Mouse (Mus musculus) liver, embryonic 11.5 days (tissue): Measurements from ENCODE around the gene Olfr1058. TPM values are rescaled to one million over a fixed set of nuclear protein-coding genes. Genes with fewer than 3 reads are reported as not detected.
"Not testable (repeated sequence)": the region's sequence is repeated elsewhere in the genome, so short reads cannot be mapped to it uniquely, and the experiment has no call there.

ENCODE experiments used
- ATAC-seq: fragments of 200-750 bp; cut with Nextera tagmentation; replicated peaks from 2 replicates; pipeline ENCODE4 v1.8.0; 2017; ENCODE audit warnings: moderate number of reproducible peaks, mild to moderate bottlenecking, moderate TSS enrichment, moderate library complexity; ENCODE audit not compliant: low FRiP score
- DNase-seq: peaks from one replicate; pipeline ENCODE4 v3.0.0-alpha.2; 2017; ENCODE audit warnings: low spot score
- H3K27ac ChIP-seq: fragments of 300-500 bp; sonication (generic); 2 replicates; pipeline ENCODE4 v1.5.1; 2014; ENCODE audit warnings: mild to moderate bottlenecking, low read depth, low read length, control low read depth
- H3K27me3 ChIP-seq: fragments of 300-500 bp; sonication (generic); replicated peaks from 2 replicates; pipeline ENCODE4 v1.6.1; 2014; ENCODE audit warnings: low read length, mixed read lengths; ENCODE audit not compliant: control insufficient read depth, insufficient read depth
- H3K36me3 ChIP-seq: fragments of 300-500 bp; sonication (generic); 2 replicates; pipeline ENCODE4 v1.6.1; 2014; ENCODE audit warnings: mild to moderate bottlenecking, low read length, moderate library complexity, mixed read lengths; ENCODE audit not compliant: control insufficient read depth, insufficient read depth
- H3K4me1 ChIP-seq: fragments of 300-500 bp; sonication (generic); replicated peaks from 2 replicates; pipeline ENCODE4 v1.6.1; 2014; ENCODE audit warnings: low read length, mixed read lengths; ENCODE audit not compliant: control insufficient read depth, insufficient read depth
- H3K4me2 ChIP-seq: fragments of 300-500 bp; sonication (generic); 2 replicates; pipeline ENCODE4 v1.6.1; 2014; ENCODE audit warnings: mild to moderate bottlenecking, control low read depth, moderate library complexity
- H3K4me3 ChIP-seq: fragments of 300-500 bp; sonication (generic); 2 replicates; pipeline ENCODE4 v1.5.1; 2014; ENCODE audit warnings: low read depth, low read length, control low read depth
- H3K9ac ChIP-seq: fragments of 300-500 bp; sonication (generic); 2 replicates; pipeline ENCODE4 v1.6.1; 2014; ENCODE audit warnings: low read depth, low read length, control low read depth
- H3K9me3 ChIP-seq: fragments of 300-500 bp; sonication (generic); 2 replicates; pipeline ENCODE4 v1.6.1; 2016; ENCODE audit warnings: low read length, inconsistent platforms, mixed read lengths; ENCODE audit not compliant: control insufficient read depth
- WGBS: fragments of 180-500 bp; shearing (Covaris S2); extraction: QIAGEN DNeasy Blood & Tissue Kit; methylation state at CpG from one replicate; pipeline ENCODE4 v1.1.7; 2014; 5-methylcytosine and 5-hydroxymethylcytosine counted together
- polyA plus RNA-seq: library from polyadenylated mRNA; unstranded; fragments of >200 nt; fragmentation: Nextera tagmentation; extraction: Ambion mirVana; gene quantifications from 2 replicates; pipeline ENCODE4 v1.2.1, GENCODE M21; 2014

Olfr1058 gene
- not detected in 2 replicates for polyA plus RNA-seq

DNA sequence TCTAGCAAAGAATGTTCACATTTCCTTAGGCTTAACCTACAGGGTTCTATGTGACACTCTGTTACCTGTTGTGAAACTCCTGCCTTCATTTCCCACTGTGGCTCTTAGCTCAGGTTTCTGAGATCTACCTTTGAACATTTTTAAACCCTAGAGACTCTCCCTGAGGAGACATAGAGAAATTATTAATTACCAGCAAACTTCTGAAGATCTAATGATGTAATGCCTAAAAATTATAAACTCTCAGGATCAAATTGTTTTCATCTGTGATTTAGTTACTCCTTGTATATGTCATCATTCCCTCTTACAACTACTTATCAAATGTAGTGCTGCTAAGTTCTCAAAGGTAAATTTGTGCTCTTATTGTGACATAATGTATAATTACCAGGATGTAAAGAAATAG lies at the start of gene Olfr1058:
TSS of gene Olfr1058 (minus strand) at position 101 of the 400 bp plus-strand sequence.
- not testable (repeated sequence) for DNase-seq, H3K36me3 ChIP-seq, H3K27me3 ChIP-seq, H3K4me3 ChIP-seq, H3K27ac ChIP-seq, H3K9me3 ChIP-seq, H3K4me1 ChIP-seq, ATAC-seq, H3K9ac ChIP-seq, H3K4me2 ChIP-seq

DNA sequence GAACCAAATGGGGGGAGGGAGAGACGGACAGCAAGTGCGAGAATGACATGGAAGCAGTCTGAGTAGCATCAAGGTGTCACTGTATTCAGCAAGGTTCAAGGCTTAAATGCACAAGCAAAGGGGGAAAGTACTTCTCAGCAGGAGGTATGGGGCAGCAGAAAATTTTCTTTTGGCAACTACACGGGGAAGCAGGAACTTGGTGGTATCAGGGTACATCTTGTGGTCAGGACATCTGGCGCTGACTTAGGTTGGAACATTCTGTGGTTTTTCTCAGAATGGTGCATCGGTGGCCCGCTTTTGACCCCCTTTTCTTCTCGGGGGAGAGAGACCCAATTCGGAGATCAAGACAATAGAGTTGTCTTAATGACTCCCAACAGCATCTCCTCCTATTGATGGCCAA lies 40.1 kb upstream of the Olfr1058 start:
- not testable (repeated sequence) for H3K9ac ChIP-seq, DNase-seq, H3K36me3 ChIP-seq, H3K27ac ChIP-seq, H3K4me1 ChIP-seq, ATAC-seq, H3K27me3 ChIP-seq, H3K4me3 ChIP-seq, H3K9me3 ChIP-seq, H3K4me2 ChIP-seq
- WGBS: 68% methylated on average over 8 of the region's 8 CpGs

DNA sequence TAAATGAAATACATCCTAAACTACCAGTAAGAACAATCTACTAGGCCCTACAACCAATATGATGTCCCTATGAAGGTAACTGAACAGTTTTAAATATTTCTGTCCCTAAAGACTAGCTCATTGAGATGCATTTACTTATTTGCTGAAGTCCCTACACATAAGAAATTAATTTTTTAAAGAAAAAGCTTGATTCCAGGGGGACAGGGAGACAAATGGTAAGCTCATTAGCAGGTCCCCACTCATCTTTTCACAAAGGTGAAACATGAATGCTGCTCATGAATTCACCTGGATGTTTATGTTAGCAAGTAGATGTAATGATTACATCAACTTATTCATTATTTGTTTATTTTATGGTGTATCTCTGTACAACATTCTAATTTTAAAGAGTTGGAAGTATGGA lies 38.3 kb upstream of the Olfr1058 start, which contains the start of gene Olfr1062:
TSS of gene Olfr1062 (minus strand) at position 101 of the 400 bp plus-strand sequence.
- not testable (repeated sequence) for H3K4me3 ChIP-seq, H3K4me2 ChIP-seq, H3K9ac ChIP-seq, H3K9me3 ChIP-seq, DNase-seq, H3K36me3 ChIP-seq, H3K27me3 ChIP-seq, H3K27ac ChIP-seq, H3K4me1 ChIP-seq, ATAC-seq

DNA sequence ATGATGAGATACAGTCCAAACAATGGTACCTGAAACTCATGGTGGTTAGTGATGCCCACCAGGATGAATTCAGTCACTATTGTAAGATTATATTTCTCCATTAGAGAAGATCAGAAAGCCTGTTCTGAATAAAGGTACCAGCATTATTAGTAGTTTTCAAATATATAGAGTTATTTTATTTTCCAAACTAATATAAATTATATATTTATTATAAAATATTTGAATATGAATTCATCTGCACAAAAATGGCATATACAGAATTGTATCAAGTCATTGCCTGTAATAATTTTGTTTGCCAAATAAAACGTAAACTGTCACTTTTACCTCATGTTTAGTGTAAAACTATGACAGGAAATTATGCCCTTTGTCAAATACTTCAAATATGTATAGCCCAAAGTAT lies 25.6 kb upstream of the Olfr1058 start, which contains the start of gene Olfr1061:
TSS of gene Olfr1061 (minus strand) at position 101 of the 400 bp plus-strand sequence.
- Histone ChIP-seq H3K9me3 (no peaks in the 10 kb centered on the region), H3K4me1 (no peaks in the 10 kb centered on the region)
- WGBS: 82% methylated on average over 1 of the region's 1 CpGs

DNA sequence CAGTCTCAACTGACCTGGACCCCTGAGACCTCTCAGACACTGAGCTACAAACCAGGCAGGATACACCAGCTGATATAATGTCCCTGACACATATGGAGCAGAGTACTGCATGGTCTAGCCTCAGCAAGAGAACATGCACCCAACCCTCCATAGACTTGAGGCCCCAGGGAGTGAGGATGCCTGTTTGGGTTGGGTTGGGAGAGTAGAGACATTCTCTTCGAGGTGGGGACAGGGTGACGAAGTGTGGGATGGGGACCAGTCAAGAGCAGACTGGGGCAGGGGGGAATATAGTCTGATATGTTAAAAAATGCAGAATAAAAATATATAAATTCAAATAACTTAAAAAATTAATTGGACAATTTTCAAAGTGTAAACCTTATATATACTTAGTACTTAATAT lies 6.8 kb upstream of the Olfr1058 start:
- WGBS: 76% methylated on average over 2 of the region's 2 CpGs
- H3K4me2 ChIP-seq: no peak overlapping the region
- H3K27ac ChIP-seq: no peak overlapping the region
- H3K4me1 ChIP-seq: no peaks in the 10 kb centered on the region
- DNase-seq: no peak
- no peaks in the 10 kb centered on the region for H3K36me3 ChIP-seq
- no peaks in the 10 kb centered on the region for H3K27me3 ChIP-seq
- no peak overlapping the region for H3K4me3 ChIP-seq
- H3K9me3 ChIP-seq: no peaks in the 10 kb centered on the region
- no peak for ATAC-seq
- no peak overlapping the region for H3K9ac ChIP-seq

More for the DNA sequence above, 25.6 kb upstream of the Olfr1058 start, which contains the start of gene Olfr1061:
- H3K27ac ChIP-seq: no peak within 1 kb of the TSS
- no peak within 1 kb of the TSS for H3K9ac ChIP-seq
- no peak within 1 kb of the TSS for H3K4me3 ChIP-seq
- no peaks in the 10 kb centered on the region for H3K36me3 ChIP-seq
- ATAC-seq: no peak
- H3K27me3 ChIP-seq: no peaks in the 10 kb centered on the region
- no peak within 1 kb of the TSS for H3K4me2 ChIP-seq
- no peak for DNase-seq

DNA sequence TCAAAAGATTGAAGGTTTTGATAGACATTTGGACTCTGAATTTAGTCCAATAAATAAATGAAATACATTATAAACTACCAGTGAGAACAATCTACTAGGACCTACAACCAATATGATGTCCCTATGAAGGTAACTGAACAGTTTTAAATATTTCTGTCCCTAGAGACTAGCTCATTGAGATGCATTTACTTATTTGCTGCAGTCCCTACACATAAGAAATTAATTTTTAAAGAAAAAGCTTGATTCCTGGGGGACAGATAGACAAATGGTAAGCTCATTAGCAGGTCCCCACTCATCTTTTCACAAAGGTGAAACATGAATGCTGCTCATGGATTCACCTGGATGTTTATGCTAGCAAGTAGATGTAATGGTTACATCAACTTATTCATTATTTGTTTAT lies 10.1 kb downstream of the Olfr1058 start, which contains the start of gene Olfr1057:
TSS of gene Olfr1057 (minus strand) at position 101 of the 400 bp plus-strand sequence.
- no peak for DNase-seq
- no peak within 1 kb of the TSS for H3K9ac ChIP-seq
- H3K36me3 ChIP-seq: no peaks in the 10 kb centered on the region
- H3K4me3 ChIP-seq: no peak within 1 kb of the TSS
- H3K4me2 ChIP-seq: no peak within 1 kb of the TSS
- H3K4me1 ChIP-seq: no peaks in the 10 kb centered on the region
- no peaks in the 10 kb centered on the region for H3K27me3 ChIP-seq
- no peak for ATAC-seq
- H3K27ac ChIP-seq: no peak within 1 kb of the TSS
- no peaks in the 10 kb centered on the region for H3K9me3 ChIP-seq

DNA sequence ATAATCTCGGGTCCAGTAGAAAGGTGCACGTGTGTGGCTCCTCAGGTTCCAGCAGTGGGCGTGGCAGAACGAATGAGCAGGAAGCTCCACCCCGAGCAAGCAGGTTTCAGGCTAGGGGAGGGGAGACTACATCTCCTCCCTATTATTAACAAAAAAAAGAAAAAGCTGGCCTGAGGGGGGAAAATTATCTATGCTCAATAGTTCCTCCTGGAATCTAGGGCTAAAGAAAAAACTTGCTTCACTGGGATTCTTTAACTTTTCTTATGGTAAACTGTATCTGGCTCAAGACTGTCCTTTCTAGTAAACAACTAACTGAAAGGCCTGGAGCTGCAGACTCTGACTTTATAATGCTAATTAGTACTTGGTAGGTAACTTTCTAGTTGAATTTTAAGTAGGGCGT lies 22.0 kb downstream of the Olfr1058 start:
- no CpG with 5 or more reads among the region's 6 CpGs for WGBS

DNA sequence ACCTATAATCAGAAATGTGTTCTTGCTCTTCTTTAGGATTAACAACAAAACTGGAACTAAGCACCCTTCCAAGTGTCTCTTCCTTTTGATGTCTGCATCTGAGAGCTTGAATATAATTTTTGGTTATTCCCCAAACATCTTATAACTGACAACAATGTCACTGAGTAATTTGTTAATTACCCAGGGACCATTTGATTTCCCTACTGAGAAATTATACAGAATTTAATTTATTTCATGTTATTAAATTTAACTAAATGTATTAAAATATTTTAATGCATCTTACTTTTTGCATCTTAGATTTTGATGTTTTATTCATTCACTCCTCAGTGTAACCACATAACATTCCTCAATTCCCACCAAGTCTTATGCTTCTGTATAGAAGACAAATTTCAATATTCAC lies 26.0 kb downstream of the Olfr1058 start, which contains the start of gene Olfr1056:
TSS of gene Olfr1056 (minus strand) at position 101 of the 400 bp plus-strand sequence.
- no peaks in the 10 kb centered on the region for H3K9me3 ChIP-seq
- H3K27ac ChIP-seq: no peak within 1 kb of the TSS
- H3K4me3 ChIP-seq: no peak within 1 kb of the TSS
- H3K4me2 ChIP-seq: no peak within 1 kb of the TSS
- H3K4me1 ChIP-seq: no peaks in the 10 kb centered on the region
- H3K36me3 ChIP-seq: no peaks in the 10 kb centered on the region
- H3K9ac ChIP-seq: no peak within 1 kb of the TSS
- ATAC-seq (no peak), DNase-seq (no peak)
- no peaks in the 10 kb centered on the region for H3K27me3 ChIP-seq

More for the DNA sequence above, 22.0 kb downstream of the Olfr1058 start:
- H3K9ac ChIP-seq, H3K36me3 ChIP-seq, DNase-seq, H3K4me1 ChIP-seq, H3K4me2 ChIP-seq, H3K9me3 ChIP-seq, H3K27ac ChIP-seq, H3K27me3 ChIP-seq, H3K4me3 ChIP-seq, ATAC-seq: not testable (repeated sequence)

DNA sequence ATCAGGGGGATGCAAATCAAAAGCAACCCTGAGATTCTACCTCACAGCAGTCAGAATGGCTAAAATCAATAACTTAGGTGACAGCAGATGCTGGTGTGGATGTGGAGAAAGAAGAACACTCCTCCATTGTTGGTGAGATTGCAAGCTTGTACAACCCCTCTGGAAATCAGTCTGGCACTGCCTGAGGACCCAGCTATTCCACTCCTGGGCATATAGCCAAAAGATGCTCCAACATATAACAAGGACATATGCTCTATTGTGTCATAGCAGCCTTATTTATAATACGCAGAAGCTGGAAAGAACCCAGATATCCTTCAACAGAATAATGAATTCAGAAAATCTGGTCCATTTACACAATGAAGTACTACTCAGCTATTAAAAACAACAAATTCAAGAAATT lies 36.6 kb downstream of the Olfr1058 start:
- WGBS: 89% methylated on average over 1 of the region's 1 CpGs
- H3K27me3 ChIP-seq, H3K4me1 ChIP-seq, H3K9me3 ChIP-seq, H3K4me2 ChIP-seq, DNase-seq, ATAC-seq, H3K36me3 ChIP-seq, H3K9ac ChIP-seq, H3K27ac ChIP-seq, H3K4me3 ChIP-seq: not testable (repeated sequence)
